Mouse (Mus musculus): ENCODE results near the gene Maz.
A peak's percentile ranks its signal among the peaks of the same experiment; 100 is the strongest.

Maz gene

GRCm38 (mm10) chr7:127008239-127009019 lies 18.4 kb downstream of the Maz start:
- peak in 1 of 2 experiments; percentile 82 for DNase-seq (ENCODE audit: low spot score in 2 of 2)

- no peak for DNase-seq (ENCODE audit: low spot score in 2 of 2)
These were observed 19.4 kb downstream of the Maz start for GRCm38 (mm10) chr7:127007313-127008024.

GRCm38 (mm10) chr7:127004122-127004875 lies 22.5 kb downstream of the Maz start:
- DNase-seq (ENCODE audit: low spot score in 2 of 2): no peak

- no peak for DNase-seq (ENCODE audit: low spot score in 2 of 2)
These were observed 23.2 kb downstream of the Maz start for GRCm38 (mm10) chr7:127003620-127004019.

GRCm38 (mm10) chr7:126999568-126999967 lies 27.3 kb downstream of the Maz start:
- DNase-seq (ENCODE audit: low spot score in 2 of 2): no peak

- no peak for DNase-seq (ENCODE audit: low spot score in 2 of 2)
These were observed 30.4 kb downstream of the Maz start for GRCm38 (mm10) chr7:126996449-126996848.

GRCm38 (mm10) chr7:126988816-126989215 lies 38.0 kb downstream of the Maz start:
- DNase-seq (ENCODE audit: low spot score in 2 of 2): no peak

GRCm38 (mm10) chr7:126986319-126986718 lies 40.5 kb downstream of the Maz start:
- peak; percentile 25 to 27 for DNase-seq (ENCODE audit: low spot score in 2 of 2)

- no peak for DNase-seq (ENCODE audit: low spot score in 2 of 2)
These were observed 42.0 kb downstream of the Maz start for GRCm38 (mm10) chr7:126984667-126985444.

GRCm38 (mm10) chr7:126983113-126983512 lies 43.7 kb downstream of the Maz start:
- no peak for DNase-seq (ENCODE audit: low spot score in 2 of 2)

- no peak for DNase-seq (ENCODE audit: low spot score in 2 of 2)
These were observed 44.8 kb downstream of the Maz start for GRCm38 (mm10) chr7:126982054-126982453.

GRCm38 (mm10) chr7:126981601-126982000 lies 45.2 kb downstream of the Maz start:
- no peak for DNase-seq (ENCODE audit: low spot score in 2 of 2)

- DNase-seq (ENCODE audit: low spot score in 2 of 2): no peak
These were observed 48.0 kb downstream of the Maz start for GRCm38 (mm10) chr7:126978841-126979240.

GRCm38 (mm10) chr7:126976878-126977459 lies 49.9 kb downstream of the Maz start:
- no peak for DNase-seq (ENCODE audit: low spot score in 2 of 2)

- DNase-seq (ENCODE audit: low spot score in 2 of 2): peak; percentile 92 to 94
These were observed 50.6 kb downstream of the Maz start, which contains the start of gene Cdiptos for GRCm38 (mm10) chr7:126975950-126976866. Gene Cdiptos, minus strand, starts transcription at chr7:126976098.

- DNase-seq (ENCODE audit: low spot score in 2 of 2): no peak
These were observed 51.1 kb downstream of the Maz start, which contains the start of gene Cdipt for GRCm38 (mm10) chr7:126975893-126975949. Gene Cdipt, plus strand, starts transcription at chr7:126975914.

- peak in 1 of 2 experiments; percentile 15 for DNase-seq (ENCODE audit: low spot score in 2 of 2)
These were observed 51.3 kb downstream of the Maz start for GRCm38 (mm10) chr7:126975493-126975892.

Data from urinary bladder, adult 18-20 months (tissue).